Mouse (Mus musculus) hindbrain, embryonic 15.5 days (tissue): ENCODE data around the gene Sapcd2. TPM values are rescaled to one million over a fixed set of nuclear protein-coding genes. Genes with fewer than 3 reads are reported as not detected.

Experiments
- ATAC-seq: fragments of 200-750 bp; cut with Nextera tagmentation; 2 replicates; pipeline ENCODE4 v1.8.0; 2017; ENCODE audit warnings: low read depth, moderate number of reproducible peaks, moderate TSS enrichment; ENCODE audit not compliant: low FRiP score
- H3K27ac ChIP-seq: fragments of 300-500 bp; sonication (generic); replicated peaks from 2 replicates; pipeline ENCODE4 v1.5.1; 2015; ENCODE audit warnings: mild to moderate bottlenecking, inconsistent platforms
- H3K27me3 ChIP-seq: fragments of 300-500 bp; sonication (generic); 2 replicates; pipeline ENCODE4 v1.6.1; 2015; ENCODE audit warnings: control low read depth, inconsistent platforms
- H3K36me3 ChIP-seq: fragments of 300-500 bp; sonication (generic); 2 replicates; pipeline ENCODE4 v1.6.1; 2015; ENCODE audit warnings: control low read depth, inconsistent platforms
- H3K4me1 ChIP-seq: fragments of 300-500 bp; sonication (generic); replicated peaks from 2 replicates; pipeline ENCODE4 v1.6.1; 2015; ENCODE audit warnings: control low read depth, inconsistent platforms
- H3K4me2 ChIP-seq: fragments of 300-500 bp; sonication (generic); 2 replicates; pipeline ENCODE4 v1.6.1; 2015; ENCODE audit warnings: moderate library complexity, mild to moderate bottlenecking, inconsistent platforms
- H3K4me3 ChIP-seq: fragments of 300-500 bp; sonication (generic); 2 replicates; pipeline ENCODE4 v1.5.1; 2015; ENCODE audit warnings: mild to moderate bottlenecking, inconsistent platforms
- H3K9ac ChIP-seq: fragments of 300-500 bp; sonication (generic); 2 replicates; pipeline ENCODE4 v1.6.1; 2015; ENCODE audit warnings: inconsistent platforms
- H3K9me3 ChIP-seq: fragments of 300-500 bp; sonication (generic); 2 replicates; pipeline ENCODE4 v1.6.1; 2016; ENCODE audit warnings: control low read depth, inconsistent platforms
- WGBS: fragments of 180-500 bp; shearing (Covaris S2); methylation state at CpG from one replicate; pipeline ENCODE4 v1.1.7; 2015; 5-methylcytosine and 5-hydroxymethylcytosine counted together
- polyA plus RNA-seq: library from polyadenylated mRNA; unstranded; fragments of >200 nt; fragmentation: Nextera tagmentation; extraction: Ambion mirVana; gene quantifications from 2 replicates; pipeline ENCODE4 v1.2.1, GENCODE M21; 2015

Sapcd2 gene
- polyA plus RNA-seq, result 11.8 and 13.8 TPM in 2 replicates

DNA sequence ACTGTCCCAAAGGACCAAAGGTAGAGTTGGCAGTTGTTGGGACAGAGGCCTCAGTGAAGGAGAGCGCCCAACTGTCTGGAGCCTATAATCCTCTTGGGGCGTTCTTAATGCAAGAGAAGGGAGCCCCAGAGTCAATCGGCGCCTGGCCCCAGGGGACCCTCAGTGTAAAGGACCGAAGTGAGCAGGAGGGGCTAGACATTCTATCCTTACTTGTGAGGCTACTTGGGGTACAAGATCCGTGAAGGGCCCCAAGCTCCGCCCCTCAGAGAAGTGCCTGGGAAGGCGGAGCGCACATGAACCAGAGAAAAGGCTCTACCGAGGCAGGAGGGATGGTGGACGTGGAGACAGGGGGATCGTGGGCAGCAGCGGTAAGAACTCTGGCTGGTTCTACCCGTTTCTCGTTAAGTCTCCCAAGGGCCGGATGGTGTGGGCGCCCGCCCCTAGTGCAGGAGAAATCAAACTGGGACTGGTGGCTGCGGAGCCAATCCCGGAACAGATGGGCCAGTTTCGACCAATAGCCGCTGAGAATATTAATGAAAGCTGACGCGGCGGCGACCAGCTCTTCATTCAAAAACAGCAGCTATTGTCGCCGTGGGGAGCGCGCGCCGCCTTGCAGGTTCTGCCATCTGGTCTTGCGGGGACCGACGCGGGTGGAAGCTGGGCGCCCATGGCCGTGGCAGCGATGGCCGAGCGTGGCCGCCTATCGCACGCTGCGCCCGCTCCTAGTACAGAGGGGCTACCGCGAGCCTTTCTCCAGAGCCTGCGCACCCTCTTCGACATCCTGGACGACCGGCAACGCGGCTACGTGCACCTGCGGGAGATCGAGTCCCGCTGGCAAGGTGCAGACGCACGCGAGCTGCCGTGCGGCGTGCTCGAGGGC lies at the start of gene Sapcd2:
Sapcd2 (plus strand) TSS at position 558 of the 880 bp plus-strand sequence.
- Histone ChIP-seq H3K27ac (peak within 1 kb of the TSS; percentile 66), H3K27me3 (peaks cover 10% of the 10 kb centered on the region; the same call in 1 of the 2 replicates)
- WGBS, result under 1% methylated on average over 65 of the region's 65 CpGs

DNA sequence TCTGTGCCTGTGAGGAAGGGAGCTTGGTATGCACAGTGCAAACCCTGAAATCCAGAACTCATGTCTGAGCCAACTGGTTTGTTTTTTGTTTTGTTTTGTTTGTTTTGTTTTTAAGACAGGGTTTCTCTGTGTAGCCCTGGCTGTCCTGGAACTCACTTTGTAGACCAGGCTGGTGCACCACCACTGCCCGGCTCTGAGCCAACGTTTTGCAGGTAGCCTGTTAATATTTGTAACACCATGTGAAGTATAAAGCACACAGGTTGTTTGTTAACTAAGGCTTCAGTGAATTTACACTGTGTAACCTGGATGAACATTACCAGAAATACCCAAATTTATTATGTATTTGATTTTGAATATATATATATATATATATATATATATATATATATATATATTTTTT lies 46.1 kb upstream of the Sapcd2 start:
- Histone ChIP-seq H3K4me2 (no peak overlapping the region), H3K4me1 (peaks cover under 1% of the 10 kb centered on the region), H3K9ac (no peak overlapping the region), H3K36me3 (no peaks in the 10 kb centered on the region), H3K4me3 (no peak overlapping the region), H3K27ac (no peak overlapping the region), H3K9me3 (no peaks in the 10 kb centered on the region), H3K27me3 (peaks cover 2% of the 10 kb centered on the region)
- no peak for ATAC-seq
- 72% methylated on average over 2 of the region's 2 CpGs for WGBS

More for the DNA sequence above, at the start of gene Sapcd2:
- Histone ChIP-seq H3K4me1 (peaks cover 19% of the 10 kb centered on the region), H3K36me3 (no peaks in the 10 kb centered on the region), H3K4me3 (peak within 1 kb of the TSS; percentile 74), H3K9ac (peak within 1 kb of the TSS; percentile 60), H3K9me3 (no peaks in the 10 kb centered on the region), H3K4me2 (peak within 1 kb of the TSS; percentile 99)
- peak; percentile 93 for ATAC-seq

DNA sequence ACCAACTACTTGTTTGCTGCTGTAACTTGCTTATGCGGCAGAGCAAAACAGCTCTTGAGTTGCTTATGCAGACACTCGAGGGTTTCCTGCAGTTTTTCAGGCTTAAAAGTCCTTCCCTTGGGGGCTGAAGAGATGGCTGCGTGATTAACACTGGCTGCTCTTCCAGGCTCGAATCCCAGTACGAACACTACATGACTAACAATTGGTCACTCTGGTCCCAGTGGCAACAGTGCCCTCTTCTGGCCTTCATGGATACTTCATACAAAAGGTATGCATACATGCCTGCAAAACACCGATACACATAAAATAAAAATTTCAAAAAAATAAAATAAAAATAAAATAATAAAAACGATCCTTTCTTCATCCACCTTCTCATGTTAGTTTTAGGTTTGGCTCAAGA lies 43.7 kb upstream of the Sapcd2 start:
- Histone ChIP-seq H3K4me2 (no peak overlapping the region), H3K4me3 (no peak overlapping the region), H3K36me3 (no peaks in the 10 kb centered on the region), H3K27me3 (no peaks in the 10 kb centered on the region), H3K4me1 (peaks cover 15% of the 10 kb centered on the region), H3K9ac (no peak overlapping the region), H3K27ac (no peak overlapping the region), H3K9me3 (no peaks in the 10 kb centered on the region)
- 36% methylated on average over 7 of the region's 7 CpGs for WGBS
- ATAC-seq, result no peak

DNA sequence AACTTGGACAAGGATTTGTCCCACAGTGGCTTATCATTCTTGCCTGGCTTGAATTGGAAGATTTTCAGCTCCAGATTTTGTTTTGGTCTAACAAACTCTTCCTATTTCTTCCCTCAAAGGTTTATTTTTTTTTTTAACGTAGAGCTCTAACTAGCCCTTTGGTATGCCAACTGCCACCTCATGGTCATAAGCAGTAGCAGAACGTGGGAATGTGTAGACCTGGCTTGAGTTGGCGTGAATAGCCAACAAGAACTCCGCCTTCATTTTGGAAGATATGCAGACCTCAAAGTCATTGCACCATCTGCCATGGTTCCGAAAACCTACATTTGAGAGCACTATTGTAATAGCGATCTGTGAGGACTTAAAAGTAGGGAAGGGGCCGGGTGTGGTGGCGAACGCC lies 40.7 kb upstream of the Sapcd2 start:
- H3K4me1 ChIP-seq, result peaks cover 30% of the 10 kb centered on the region
- H3K27me3 ChIP-seq, result no peaks in the 10 kb centered on the region
- peaks cover 23% of the 10 kb centered on the region for H3K36me3 ChIP-seq
- H3K9me3 ChIP-seq, result no peaks in the 10 kb centered on the region
- WGBS, result 62% methylated on average over 9 of the region's 9 CpGs
- peak overlapping the region; percentile 66 for H3K4me2 ChIP-seq
- peak overlapping the region; percentile 81 for H3K4me3 ChIP-seq
- no peak overlapping the region for H3K27ac ChIP-seq
- peak overlapping the region; percentile 84; the same call in 1 of the 2 replicates for H3K9ac ChIP-seq
- no peak for ATAC-seq

DNA sequence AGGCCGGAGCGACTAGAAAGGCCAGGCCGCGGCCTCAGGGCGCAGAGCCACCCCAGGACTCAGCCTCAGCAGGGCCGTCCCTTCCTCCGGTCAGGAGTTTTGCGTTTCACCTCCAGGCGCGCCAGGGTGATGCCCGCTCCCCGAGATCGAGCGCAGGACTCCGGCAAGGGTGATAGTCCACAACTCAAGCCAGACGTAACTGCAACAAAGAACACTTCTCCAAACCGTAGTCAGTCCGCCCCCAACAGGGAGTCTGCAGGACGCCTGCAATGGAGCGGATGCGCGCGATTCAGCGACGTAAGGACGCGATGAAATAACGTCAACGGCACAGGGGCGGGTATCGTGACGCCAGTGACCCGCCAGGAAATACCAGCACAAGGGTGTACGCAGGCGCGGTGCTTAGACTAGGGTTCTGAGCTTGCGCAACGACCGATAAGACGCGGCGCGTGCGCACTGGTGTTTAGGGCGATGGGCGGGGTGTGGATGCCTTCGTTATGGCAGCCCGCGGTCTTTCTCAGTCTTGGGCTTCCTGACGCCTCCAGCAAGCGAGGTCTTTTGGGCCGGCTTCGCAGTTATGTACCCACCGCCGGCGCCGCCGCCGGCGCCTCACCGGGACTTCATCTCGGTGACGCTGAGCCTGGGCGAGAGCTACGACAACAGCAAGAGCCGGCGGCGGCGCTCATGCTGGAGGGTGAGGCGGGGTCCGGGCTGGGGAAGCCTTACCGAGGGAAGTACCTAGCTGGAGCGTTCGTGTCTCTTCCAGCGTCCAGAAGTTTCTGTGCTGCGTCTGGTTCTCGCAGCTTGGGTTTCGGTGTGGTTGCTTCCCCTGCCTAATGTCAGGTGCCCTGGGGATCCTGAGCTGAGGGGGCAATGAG lies 39.6 kb upstream of the Sapcd2 start, which contains the start of gene Man1b1:
Man1b1 (plus strand) TSS at position 53 of the 875 bp plus-strand sequence.
- Histone ChIP-seq H3K4me3 (peak within 1 kb of the TSS; percentile 81), H3K4me2 (peak within 1 kb of the TSS; percentile 96), H3K27me3 (no peaks in the 10 kb centered on the region), H3K4me1 (peaks cover 30% of the 10 kb centered on the region), H3K9me3 (no peaks in the 10 kb centered on the region), H3K9ac (peak within 1 kb of the TSS; percentile 89), H3K36me3 (peaks cover 32% of the 10 kb centered on the region), H3K27ac (peak within 1 kb of the TSS; percentile 89)
- peak; percentile 98 for ATAC-seq
- under 1% methylated on average over 78 of the region's 78 CpGs for WGBS

DNA sequence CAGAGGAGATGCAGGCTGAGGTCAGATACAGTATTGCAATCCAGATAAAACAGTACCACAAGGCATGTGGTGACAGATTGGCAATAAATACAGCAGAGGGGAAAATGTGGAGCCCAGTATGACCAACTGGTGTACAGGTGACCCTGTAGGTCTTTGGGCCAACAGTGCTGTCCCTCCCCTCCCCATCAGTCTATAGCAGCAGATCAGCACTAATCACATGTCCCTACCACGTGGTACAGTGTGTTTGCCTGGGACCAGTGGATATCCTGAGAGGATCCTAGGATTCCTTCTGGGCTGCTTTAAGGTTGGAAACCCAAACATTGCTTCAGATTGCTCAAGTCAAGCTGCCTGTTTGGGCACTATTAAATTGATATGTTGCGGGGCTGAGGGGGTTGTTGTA lies 38.6 kb upstream of the Sapcd2 start:
- Histone ChIP-seq H3K36me3 (peaks cover 40% of the 10 kb centered on the region), H3K9ac (no peak overlapping the region), H3K9me3 (no peaks in the 10 kb centered on the region), H3K27me3 (no peaks in the 10 kb centered on the region), H3K4me1 (peaks cover 30% of the 10 kb centered on the region), H3K4me2 (peak overlapping the region; percentile 96), H3K4me3 (peak overlapping the region; percentile 81), H3K27ac (no peak overlapping the region)
- 83% methylated on average over 2 of the region's 2 CpGs for WGBS
- no peak for ATAC-seq

DNA sequence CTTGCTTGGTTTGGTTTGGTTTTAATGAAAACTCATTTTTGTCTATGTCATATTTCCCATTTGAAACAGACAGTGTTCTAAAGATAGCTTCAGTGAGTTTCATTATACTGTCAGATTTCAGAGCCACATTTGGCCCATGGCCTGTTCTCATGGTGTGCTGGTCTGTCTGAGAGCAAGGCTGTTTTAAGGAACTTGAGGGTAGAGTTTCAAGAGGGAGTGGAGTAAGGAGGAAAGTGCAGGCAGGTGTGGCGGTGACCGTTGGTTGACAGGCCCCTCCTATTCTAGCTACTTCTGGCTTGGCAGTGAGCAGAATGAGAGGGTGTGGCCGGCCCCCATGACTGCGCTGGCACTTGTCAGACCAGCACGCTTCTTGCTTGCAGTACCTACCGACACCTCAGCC lies 33.8 kb upstream of the Sapcd2 start:
- Histone ChIP-seq H3K4me1 (peaks cover 17% of the 10 kb centered on the region), H3K4me2 (no peak overlapping the region), H3K4me3 (no peak overlapping the region), H3K9me3 (no peaks in the 10 kb centered on the region), H3K27me3 (no peaks in the 10 kb centered on the region), H3K36me3 (peaks cover 71% of the 10 kb centered on the region), H3K27ac (no peak overlapping the region), H3K9ac (no peak overlapping the region)
- WGBS, result 95% methylated on average over 6 of the region's 6 CpGs
- no peak for ATAC-seq

DNA sequence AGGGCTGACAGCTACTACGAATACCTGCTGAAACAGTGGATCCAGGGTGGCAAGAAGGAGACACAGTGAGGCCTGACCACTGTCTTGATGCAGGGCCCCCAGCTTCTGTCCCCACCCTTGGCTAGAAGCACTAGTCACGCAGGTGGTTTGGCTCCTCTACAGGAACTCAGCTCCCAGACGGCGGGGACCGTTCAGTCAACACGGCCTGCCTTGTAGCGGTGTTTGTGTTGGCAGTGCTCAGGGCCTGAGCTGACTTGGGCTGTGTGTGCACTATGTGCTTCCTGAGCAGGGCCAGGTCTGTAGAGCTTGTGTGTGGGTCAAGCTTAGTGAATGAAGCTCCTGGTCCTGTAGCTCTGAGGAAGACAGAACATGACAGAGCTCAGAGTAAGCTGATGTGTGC lies 24.0 kb upstream of the Sapcd2 start:
- Histone ChIP-seq H3K4me3 (no peak overlapping the region), H3K4me1 (no peaks in the 10 kb centered on the region), H3K27ac (no peak overlapping the region), H3K4me2 (no peak overlapping the region), H3K9me3 (no peaks in the 10 kb centered on the region), H3K27me3 (no peaks in the 10 kb centered on the region), H3K36me3 (peaks cover 90% of the 10 kb centered on the region), H3K9ac (no peak overlapping the region)
- WGBS, result 95% methylated on average over 7 of the region's 7 CpGs
- no peak for ATAC-seq

DNA sequence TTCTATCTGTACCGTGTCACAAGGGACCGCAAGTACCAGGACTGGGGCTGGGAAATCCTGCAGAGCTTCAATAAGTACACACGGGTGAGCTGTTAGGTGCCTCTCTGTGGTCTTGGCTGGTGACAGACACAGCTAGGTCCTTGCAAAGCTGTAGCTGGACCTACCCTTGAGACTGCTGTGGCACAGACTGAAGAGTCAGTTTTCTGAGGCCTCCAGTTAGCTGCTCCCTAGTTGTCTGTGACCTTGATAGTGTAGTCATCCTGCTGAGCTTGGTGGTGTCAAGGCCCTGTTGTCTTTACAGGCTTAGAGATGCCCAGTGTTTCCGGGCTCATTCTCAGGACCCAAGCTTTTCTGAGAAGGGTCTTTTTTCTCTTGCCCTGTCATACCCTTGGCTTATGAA lies 22.6 kb upstream of the Sapcd2 start:
- Histone ChIP-seq H3K36me3 (peaks cover 77% of the 10 kb centered on the region), H3K27me3 (no peaks in the 10 kb centered on the region), H3K4me1 (no peaks in the 10 kb centered on the region), H3K9me3 (no peaks in the 10 kb centered on the region), H3K27ac (no peak overlapping the region), H3K4me3 (no peak overlapping the region), H3K4me2 (no peak overlapping the region), H3K9ac (no peak overlapping the region)
- no peak for ATAC-seq
- WGBS, result 87% methylated on average over 4 of the region's 4 CpGs

DNA sequence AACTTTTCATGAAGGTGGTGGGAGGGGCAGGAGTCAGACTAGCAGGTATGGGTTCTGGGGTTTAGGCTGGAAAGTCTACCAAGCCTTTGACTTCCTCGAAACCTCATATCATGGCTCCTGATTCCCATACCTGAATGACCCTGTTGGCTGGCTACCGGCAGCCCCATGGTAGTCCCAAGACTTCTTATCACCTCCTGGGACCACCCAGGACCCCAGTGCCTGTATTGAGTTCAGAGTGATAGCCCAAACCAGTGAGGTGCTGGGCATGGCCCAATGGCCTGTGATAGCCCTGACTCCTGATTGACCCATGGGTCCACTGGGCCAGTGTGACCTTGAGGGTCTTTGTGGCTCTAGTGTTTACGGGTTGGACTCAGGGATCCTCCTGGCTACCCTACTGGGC lies 21.4 kb upstream of the Sapcd2 start:
- Histone ChIP-seq H3K36me3 (peaks cover 66% of the 10 kb centered on the region), H3K27me3 (no peaks in the 10 kb centered on the region), H3K9me3 (no peaks in the 10 kb centered on the region), H3K4me3 (no peak overlapping the region), H3K4me1 (peaks cover 10% of the 10 kb centered on the region), H3K9ac (no peak overlapping the region), H3K4me2 (no peak overlapping the region), H3K27ac (no peak overlapping the region)
- WGBS, result 97% methylated on average over 3 of the region's 3 CpGs
- ATAC-seq, result no peak

DNA sequence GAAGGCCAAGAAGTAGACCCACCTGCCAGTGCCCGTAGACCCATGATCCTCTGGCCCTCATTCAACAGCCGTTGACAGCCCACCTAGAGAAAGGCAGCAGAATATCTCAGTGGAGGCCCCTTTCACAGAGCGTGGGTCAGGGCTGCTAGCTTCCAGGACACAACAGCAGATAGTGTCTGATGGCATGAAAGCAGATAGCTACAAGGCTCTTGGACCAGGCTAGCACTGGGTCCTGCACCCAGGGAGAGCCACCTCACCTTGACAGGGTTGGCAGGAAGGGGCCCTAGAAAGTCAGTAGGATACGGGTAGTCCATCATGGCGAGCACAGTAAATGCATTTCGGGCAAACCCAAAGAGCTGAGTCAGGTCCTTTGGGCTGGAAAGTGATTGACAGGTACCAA lies 17.9 kb upstream of the Sapcd2 start:
- H3K27me3 ChIP-seq, result no peaks in the 10 kb centered on the region
- peaks cover 24% of the 10 kb centered on the region for H3K4me1 ChIP-seq
- no peak overlapping the region for H3K27ac ChIP-seq
- H3K9me3 ChIP-seq, result no peaks in the 10 kb centered on the region
- H3K9ac ChIP-seq, result no peak overlapping the region
- H3K4me2 ChIP-seq, result no peak overlapping the region
- no peak overlapping the region for H3K4me3 ChIP-seq
- ATAC-seq, result no peak
- peaks cover 35% of the 10 kb centered on the region for H3K36me3 ChIP-seq
- WGBS, result 91% methylated on average over 6 of the region's 6 CpGs
